In genomic region chr3:52828473-52828872, GRCm38 (mm10) we compare ENCODE assay signal across 27 mouse cellular contexts.
"Had no signal": no experiment of that assay in that cellular context is flagged by ENCODE, and none has a peak within 500 bp of the region (broad histone marks: within the 10 kb centered on the region; RNA-seq: fewer than 3 reads in every experiment).

No protein-coding gene starts in this region.

- H3K4me3 ChIP-seq: gastrocnemius, adult 2 months; heart, embryonic 10.5 days; heart, embryonic 12.5 days; hindbrain, embryonic 10.5 days; hindbrain, embryonic 13.5 days; hindbrain, embryonic 15.5 days; kidney, embryonic 15.5 days; limb, embryonic 13.5 days; limb, embryonic 15.5 days; liver, embryonic 13.5 days had no signal

- H3K4me2 ChIP-seq: heart, embryonic 12.5 days; hindbrain, embryonic 13.5 days; hindbrain, embryonic 15.5 days; kidney, embryonic 15.5 days; limb, embryonic 13.5 days; limb, embryonic 15.5 days; liver, embryonic 11.5 days; liver, embryonic 13.5 days had no signal

- H3K4me1 ChIP-seq: heart, embryonic 10.5 days; heart, embryonic 12.5 days; hindbrain, embryonic 13.5 days; hindbrain, embryonic 15.5 days; kidney, embryonic 15.5 days; limb, embryonic 13.5 days; limb, embryonic 15.5 days; liver, embryonic 13.5 days had no signal

- H3K36me3 ChIP-seq: heart, embryonic 10.5 days; heart, embryonic 12.5 days; hindbrain, embryonic 10.5 days; hindbrain, embryonic 13.5 days; hindbrain, embryonic 15.5 days; kidney, embryonic 15.5 days; limb, embryonic 13.5 days; limb, embryonic 15.5 days; liver, embryonic 13.5 days had no signal

- H3K9ac ChIP-seq: heart, embryonic 12.5 days; hindbrain, embryonic 13.5 days; hindbrain, embryonic 15.5 days; kidney, embryonic 15.5 days; limb, embryonic 13.5 days; limb, embryonic 15.5 days; liver, embryonic 13.5 days had no signal

- ATAC-seq: hindbrain, postnatal 0 days; intestine, embryonic 16.5 days had no signal

- H3K27ac ChIP-seq: gastrocnemius, adult 2 months; heart, embryonic 10.5 days; hindbrain, embryonic 10.5 days; hindbrain, embryonic 13.5 days; hindbrain, embryonic 15.5 days; hindbrain, postnatal 0 days; kidney, embryonic 15.5 days; kidney, postnatal 0 days; limb, embryonic 13.5 days; limb, embryonic 15.5 days; liver, embryonic 13.5 days had no signal

- H3K9me3 ChIP-seq: heart, embryonic 10.5 days; hindbrain, embryonic 10.5 days; hindbrain, embryonic 13.5 days; hindbrain, embryonic 15.5 days; kidney, embryonic 15.5 days; limb, embryonic 13.5 days; limb, embryonic 15.5 days; liver, embryonic 13.5 days had no signal

- DNase-seq: gastrocnemius, adult 2 months; gastrocnemius, postnatal 10 days; gastrocnemius, postnatal 25 days; heart, adult 18-20 months; heart, postnatal 10 days; heart, postnatal 4 days; kidney, adult 11 months; kidney, adult 2 months; kidney, adult 9 months; kidney, postnatal 14 days; kidney, postnatal 36 days; layer of hippocampus, adult 9-11 months; layer of hippocampus, postnatal 36 days; left cerebral cortex, postnatal 4 days; liver, embryonic 13.5 days had no signal

- H3K27me3 ChIP-seq: heart, embryonic 12.5 days; hindbrain, embryonic 13.5 days; hindbrain, embryonic 15.5 days; kidney, embryonic 15.5 days; limb, embryonic 13.5 days; limb, embryonic 15.5 days; liver, embryonic 13.5 days had no signal
